Mouse (Mus musculus): Measurements from ENCODE around the gene Fam126a.

- TF ChIP-seq CTCF (IDR thresholded peaks at IDR 0.05; ENCODE audit: low read depth, low read length): no peak
- no peak for TF ChIP-seq EP300 (IDR thresholded peaks at IDR 0.05; ENCODE audit: insufficient read depth, low read depth, low read length)
- TF ChIP-seq POLR2A (IDR thresholded peaks at IDR 0.05; ENCODE audit: insufficient read depth, low read length): no peak
Measured at GRCm38 (mm10) chr5:23865941-23866340, 164.5 kb downstream of the Fam126a start.
